Mouse (Mus musculus) spleen, adult 2 months (tissue): ENCODE data around the gene AC140267.1. TPM values are rescaled to one million over a fixed set of nuclear protein-coding genes. Genes with fewer than 3 reads are reported as not detected.

Experiments used
- DNase-seq, 2 experiments: peaks; one replicate each; pipeline versions ENCODE4 v3.0.0 to v3.0.0-alpha.2; 2012 to 2021; ENCODE audit warnings: low spot score in 2 of 2, low read depth in 1 of 2
- H3K27ac ChIP-seq: fragments of 200-500 bp; 2 replicates; pipeline ENCODE4 v1.5.1; 2012; ENCODE audit warnings: low read length, inconsistent platforms; ENCODE audit not compliant: insufficient read depth
- H3K27me3 ChIP-seq: fragments of 200-500 bp; 2 replicates; pipeline ENCODE4 v1.6.1; 2012; ENCODE audit warnings: mild to moderate bottlenecking, moderate library complexity, low read length, inconsistent platforms; ENCODE audit not compliant: control insufficient read depth, insufficient read depth
- H3K36me3 ChIP-seq: fragments of 200-500 bp; 2 replicates; pipeline ENCODE4 v1.6.1; 2012; ENCODE audit warnings: mild to moderate bottlenecking, low read length, inconsistent platforms; ENCODE audit not compliant: control insufficient read depth, insufficient read depth
- H3K4me1 ChIP-seq: fragments of 200-500 bp; 2 replicates; pipeline ENCODE4 v1.6.1; 2011; ENCODE audit warnings: inconsistent platforms; ENCODE audit not compliant: control insufficient read depth, insufficient read depth, insufficient read length
- H3K4me3 ChIP-seq: fragments of 200-500 bp; 2 replicates; pipeline ENCODE4 v1.5.1; 2011; ENCODE audit warnings: mild to moderate bottlenecking, inconsistent platforms; ENCODE audit not compliant: insufficient read depth, insufficient read length; ENCODE audit errors: extremely low read depth
- CTCF ChIP-seq: fragments of 200-500 bp; IDR thresholded peaks from 2 replicates; pipeline ENCODE4 v1.5.1; 2011; ENCODE audit warnings: mild to moderate bottlenecking, inconsistent platforms; ENCODE audit not compliant: insufficient read depth, insufficient read length, insufficient replicate concordance; ENCODE audit errors: extremely low read depth
- POLR2A ChIP-seq: fragments of 200-500 bp; IDR thresholded peaks from 2 replicates; pipeline ENCODE4 v1.6.1; 2011; ENCODE audit warnings: low read depth, low read length, inconsistent platforms
- WGBS: fragments of 180-500 bp; shearing (Covaris S2); methylation state at CpG from one replicate; pipeline ENCODE4 v1.1.7; 2018; 5-methylcytosine and 5-hydroxymethylcytosine counted together
- polyA plus RNA-seq: library from polyadenylated mRNA; depleted of rRNA; stranded (reverse); fragments of >200 nt; gene quantifications from 2 replicates; pipeline ENCODE4 v1.2.3, GENCODE M21; 2012; rRNA removed

AC140267.1 gene
- not detected in 2 replicates for polyA plus RNA-seq

DNA sequence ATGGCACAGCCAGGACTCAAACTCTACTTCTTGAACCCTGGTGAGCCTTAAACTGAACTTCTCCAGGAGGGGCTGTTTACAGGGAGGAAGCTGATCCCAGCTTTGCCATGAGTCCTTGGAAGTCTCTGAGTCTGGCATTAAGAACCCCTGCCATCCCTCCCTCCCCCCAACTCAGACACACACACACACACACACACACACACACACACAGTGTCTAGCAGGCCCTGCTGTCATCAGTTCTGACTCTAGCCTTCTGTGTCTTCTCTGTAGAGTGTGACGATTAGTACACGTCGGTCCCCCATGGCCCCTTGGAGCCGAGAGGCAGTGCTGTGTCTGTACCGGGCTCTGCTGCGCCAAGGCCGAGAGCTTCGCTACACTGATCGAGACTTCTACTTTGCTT lies at the start of gene AC140267.1:
Gene AC140267.1 (plus strand): TSS at position 301 of the 400 bp plus-strand sequence.
- Histone ChIP-seq H3K36me3 (peaks cover 19% of the 10 kb centered on the region), H3K27me3 (no peaks in the 10 kb centered on the region), H3K27ac (no peak within 1 kb of the TSS), H3K4me1 (peaks cover 3% of the 10 kb centered on the region; the same call in 1 of the 2 replicates), H3K4me3 (no peak within 1 kb of the TSS; the same call in 1 of the 2 replicates)
- WGBS: 93% methylated on average over 9 of the region's 9 CpGs
- no peak for TF ChIP-seq POLR2A
- no peak for TF ChIP-seq CTCF
- DNase-seq: no peak

DNA sequence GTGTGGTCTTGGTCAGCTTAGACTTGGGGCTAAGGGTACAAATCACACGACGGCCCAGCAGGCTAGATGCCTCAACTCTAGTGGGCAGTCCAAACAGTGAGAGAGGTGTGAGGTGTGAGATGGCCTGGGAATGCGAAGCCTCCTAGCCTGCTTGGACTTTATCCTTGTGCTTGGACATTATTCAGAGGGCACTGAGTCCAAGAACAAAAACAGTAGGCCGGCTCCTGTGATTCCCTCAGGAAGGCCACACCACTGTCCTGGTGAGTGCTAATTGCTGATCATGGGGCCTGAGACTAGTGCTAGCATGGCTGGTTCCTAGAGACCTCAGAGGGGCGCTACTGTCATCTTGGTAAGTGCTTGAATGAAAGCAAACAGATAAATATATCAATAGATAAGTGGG lies 46.7 kb upstream of the AC140267.1 start:
- Histone ChIP-seq H3K36me3 (no peaks in the 10 kb centered on the region), H3K4me3 (no peak overlapping the region), H3K27me3 (no peaks in the 10 kb centered on the region), H3K4me1 (peaks cover 3% of the 10 kb centered on the region; the same call in 1 of the 2 replicates), H3K27ac (no peak overlapping the region)
- 90% methylated on average over 5 of the region's 5 CpGs for WGBS
- DNase-seq: no peak
- TF ChIP-seq CTCF: no peak
- TF ChIP-seq POLR2A: no peak

DNA sequence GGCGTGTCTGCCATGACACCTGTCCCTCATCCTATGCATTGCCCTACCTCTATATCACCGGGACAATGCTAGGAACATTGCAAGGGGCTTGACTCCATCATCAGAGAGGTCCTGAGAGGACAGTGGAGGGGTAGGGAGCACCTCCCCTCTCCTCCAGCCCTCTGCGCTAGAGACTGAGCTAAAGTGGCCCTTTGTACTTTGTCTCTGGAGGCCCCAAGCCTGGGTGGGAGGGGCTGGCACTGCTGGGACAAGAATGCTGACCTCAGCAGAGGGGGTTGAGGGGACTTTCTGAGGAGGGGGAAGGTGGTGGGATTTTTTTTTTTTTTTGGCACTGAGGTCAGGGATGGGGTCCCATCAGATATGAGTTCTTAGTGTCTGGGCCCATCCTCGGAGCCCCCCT lies 45.6 kb upstream of the AC140267.1 start:
- WGBS: 85% methylated on average over 4 of the region's 4 CpGs
- peaks cover 3% of the 10 kb centered on the region; the same call in 1 of the 2 replicates for H3K4me1 ChIP-seq
- H3K27ac ChIP-seq: no peak overlapping the region
- H3K36me3 ChIP-seq: no peaks in the 10 kb centered on the region
- TF ChIP-seq POLR2A: no peak
- TF ChIP-seq CTCF: no peak
- no peak overlapping the region for H3K4me3 ChIP-seq
- no peak for DNase-seq
- no peaks in the 10 kb centered on the region for H3K27me3 ChIP-seq

DNA sequence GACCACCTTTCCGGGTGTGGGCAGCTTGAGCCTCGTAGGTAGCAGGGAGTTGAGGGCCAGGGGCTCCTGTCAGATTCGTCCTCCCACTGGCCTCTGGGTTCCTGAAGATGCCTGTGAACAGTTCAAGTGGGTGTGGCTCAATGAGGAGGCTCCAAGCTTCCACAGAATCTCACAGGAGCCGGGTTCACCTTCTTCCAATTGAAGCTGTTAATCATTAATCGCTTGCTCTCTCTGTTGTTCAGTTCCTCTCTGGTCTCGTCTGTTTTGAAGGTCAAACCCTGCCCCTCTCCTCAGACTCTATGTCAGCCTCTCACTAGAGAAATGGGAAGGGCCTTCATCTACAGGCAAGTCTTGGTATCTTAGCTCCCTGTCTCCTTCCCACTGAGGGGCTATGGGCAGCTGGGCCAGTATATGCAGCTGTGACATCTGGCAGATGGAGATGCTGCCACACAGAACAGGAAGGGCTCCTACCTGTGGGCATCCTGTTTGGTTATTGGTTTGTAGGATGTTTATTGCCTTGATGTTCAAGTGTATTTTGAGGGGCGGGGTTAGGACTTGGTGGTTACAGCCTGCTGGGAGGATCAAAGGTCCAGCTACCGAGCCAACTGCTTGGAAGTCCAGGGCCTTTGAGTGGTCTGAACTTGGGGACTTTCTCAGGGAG lies 43.9 kb upstream of the AC140267.1 start:
- no peak for TF ChIP-seq CTCF
- no peak for TF ChIP-seq POLR2A
- Histone ChIP-seq H3K27ac (no peak overlapping the region), H3K4me3 (no peak overlapping the region), H3K4me1 (peaks cover 3% of the 10 kb centered on the region; the same call in 1 of the 2 replicates), H3K27me3 (no peaks in the 10 kb centered on the region), H3K36me3 (no peaks in the 10 kb centered on the region)
- WGBS: 64% methylated on average over 8 of the region's 8 CpGs
- DNase-seq: no peak

DNA sequence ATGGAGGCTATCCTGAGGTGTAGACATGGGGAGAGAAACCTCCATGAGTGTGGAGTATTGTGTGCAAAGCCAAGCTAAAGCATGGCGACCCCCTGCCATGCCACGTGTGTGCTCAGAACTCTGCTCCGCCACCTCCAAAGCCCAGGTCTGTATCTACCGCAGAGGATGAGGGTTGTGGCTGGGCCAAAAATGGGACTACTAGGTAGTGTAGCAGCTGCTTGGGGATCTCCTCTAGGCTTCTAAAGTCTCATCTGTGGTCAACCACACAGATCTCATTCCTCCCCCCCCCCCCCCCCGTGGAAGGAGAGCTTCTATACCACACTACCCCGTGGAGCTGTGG lies 43.4 kb upstream of the AC140267.1 start:
- Histone ChIP-seq H3K27me3 (no peaks in the 10 kb centered on the region), H3K4me1 (peaks cover 3% of the 10 kb centered on the region; the same call in 1 of the 2 replicates), H3K27ac (no peak overlapping the region), H3K36me3 (no peaks in the 10 kb centered on the region), H3K4me3 (no peak overlapping the region)
- 46% methylated on average over 6 of the region's 6 CpGs for WGBS
- TF ChIP-seq CTCF (no peak), POLR2A (no peak)
- peak in 1 of 2 experiments; percentile 36 for DNase-seq

DNA sequence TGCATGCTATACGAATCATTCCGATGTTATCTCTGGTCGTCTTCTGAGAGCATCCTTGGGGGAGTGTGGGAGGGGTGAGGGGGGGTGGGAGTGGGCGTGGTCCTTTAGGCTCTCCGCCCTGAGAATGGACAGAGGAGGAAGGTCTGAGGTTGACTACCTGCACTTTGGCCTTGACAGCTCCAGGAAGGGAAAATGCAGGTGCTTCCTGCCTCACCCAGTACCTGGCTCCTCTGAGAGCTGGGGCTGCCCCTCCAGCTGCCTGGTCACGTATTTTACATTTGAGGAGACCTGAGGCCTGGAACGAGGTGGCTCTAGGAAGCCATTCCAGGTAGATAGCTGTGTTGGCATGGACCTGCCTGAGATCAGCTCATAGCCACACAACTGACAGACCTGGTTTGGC lies 42.8 kb upstream of the AC140267.1 start:
- Histone ChIP-seq H3K27ac (no peak overlapping the region), H3K4me1 (peaks cover 3% of the 10 kb centered on the region; the same call in 1 of the 2 replicates), H3K27me3 (no peaks in the 10 kb centered on the region), H3K4me3 (no peak overlapping the region), H3K36me3 (no peaks in the 10 kb centered on the region)
- TF ChIP-seq POLR2A (no peak), CTCF (no peak)
- WGBS: 49% methylated on average over 7 of the region's 7 CpGs
- DNase-seq: no peak

DNA sequence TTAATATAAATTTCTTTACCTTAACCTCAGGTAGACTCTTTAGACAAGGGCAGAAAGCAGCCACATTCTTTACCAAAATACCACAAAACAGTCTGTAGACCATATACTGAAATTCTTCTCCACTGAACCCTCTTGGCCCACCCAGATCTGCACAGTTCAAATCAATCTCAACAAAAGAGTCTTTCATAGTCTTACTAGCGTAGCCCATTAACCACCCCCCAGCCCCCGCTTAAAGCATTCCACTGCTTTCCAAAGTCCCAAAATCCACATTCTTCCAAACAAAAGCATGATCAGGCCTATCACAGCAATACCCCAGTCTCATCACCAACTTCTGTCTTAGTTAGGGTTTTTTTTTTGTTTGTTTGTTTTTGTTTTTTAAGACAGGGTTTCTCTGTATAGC lies 36.1 kb upstream of the AC140267.1 start:
- Histone ChIP-seq H3K36me3 (no peaks in the 10 kb centered on the region), H3K4me3 (no peak overlapping the region), H3K4me1 (no peaks in the 10 kb centered on the region), H3K27ac (no peak overlapping the region), H3K27me3 (no peaks in the 10 kb centered on the region)
- TF ChIP-seq CTCF (no peak), POLR2A (no peak)
- WGBS: 97% methylated on average over 2 of the region's 2 CpGs
- DNase-seq: no peak
